Mouse (Mus musculus): ENCODE data around the gene Suz12. TPM values are rescaled to one million over a fixed set of nuclear protein-coding genes. Genes with fewer than 3 reads are reported as not detected.
"Not testable (repeated sequence)": the region's sequence is repeated elsewhere in the genome, so short reads cannot be mapped to it uniquely, and the experiment has no call there.

Suz12 gene
- polyA plus RNA-seq, 1 experiment from 2014 or later: 22.5 TPM

DNA sequence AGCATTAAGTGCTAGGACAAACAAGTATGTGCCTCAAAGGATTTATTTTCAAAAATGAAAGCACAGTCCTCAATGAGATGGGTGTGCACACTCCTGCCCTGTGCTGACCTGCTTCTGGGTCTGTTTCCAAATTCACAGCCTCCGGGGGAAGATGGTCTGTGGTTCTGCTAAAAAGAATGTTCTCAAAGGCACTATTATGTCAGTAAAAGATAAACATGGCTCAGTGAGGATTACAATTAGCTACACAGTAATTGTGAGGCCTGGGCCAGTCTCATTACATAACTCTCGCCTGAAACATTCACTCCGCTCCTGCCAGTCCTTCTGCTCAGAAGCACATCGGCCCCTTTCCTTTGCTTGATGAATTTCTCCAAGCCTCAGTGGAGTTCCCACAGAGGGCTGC, 69.3 kb downstream of the Suz12 start:
- Histone ChIP-seq H3K9me3 (replicated peaks) (no peaks in the 10 kb centered on the region), H3K4me3 (no peak overlapping the region), H3K4me1 (no peaks in the 10 kb centered on the region), H3K27ac (no peak overlapping the region), H3K27me3 (ENCODE audit: low read depth, poor library complexity, severe bottlenecking) (no peaks in the 10 kb centered on the region), H3K36me3 (peaks cover 63% of the 10 kb centered on the region)
- DNase-seq (ENCODE audit: low spot score): no peak
- 87% methylated on average over 4 of the region's 4 CpGs for WGBS

DNA sequence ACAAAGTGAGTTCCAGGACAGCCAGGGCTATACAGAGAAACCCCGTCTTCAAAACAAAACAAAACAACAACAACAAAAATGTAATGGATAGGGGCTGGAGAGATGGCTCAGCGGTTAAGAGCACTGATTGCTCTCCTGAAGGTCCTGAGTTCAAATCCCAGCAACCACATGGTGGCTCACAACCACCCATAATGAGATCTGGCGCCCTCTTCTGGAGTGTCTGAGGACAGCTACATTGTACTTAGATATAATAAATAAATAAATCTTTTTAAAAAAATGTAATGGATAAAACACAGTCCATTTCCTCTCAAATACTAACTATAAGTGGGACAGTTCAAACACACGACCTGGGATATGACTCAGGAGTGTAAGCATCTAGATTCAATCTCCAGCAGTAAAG, 73.5 kb downstream of the Suz12 start:
- not testable (repeated sequence) for H3K4me1 ChIP-seq; H3K4me3 ChIP-seq; H3K27me3 ChIP-seq (ENCODE audit: low read depth, poor library complexity, severe bottlenecking); H3K27ac ChIP-seq; DNase-seq (ENCODE audit: low spot score); H3K9me3 ChIP-seq (replicated peaks)
- WGBS: 89% methylated on average over 4 of the region's 4 CpGs
- H3K36me3 ChIP-seq: peaks cover 32% of the 10 kb centered on the region

DNA sequence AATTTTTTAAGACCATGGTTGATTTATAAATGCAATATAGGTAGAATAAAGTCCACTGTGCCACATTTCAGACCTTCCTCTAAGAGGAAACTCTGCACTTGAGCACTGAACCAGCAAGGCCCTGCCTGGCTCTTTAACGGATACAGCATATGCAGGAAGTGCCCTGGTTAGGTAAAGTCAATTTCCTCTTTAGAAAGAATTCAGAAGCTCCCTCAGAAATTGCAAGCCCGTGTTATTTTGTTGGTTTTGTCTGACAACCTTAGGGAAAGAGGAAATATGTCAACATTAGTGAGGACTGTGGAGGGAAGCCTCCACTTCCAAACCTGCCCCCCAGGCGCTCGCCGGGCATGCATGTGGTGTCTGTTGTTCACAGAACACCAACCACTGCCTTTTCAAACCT, 74.7 kb downstream of the Suz12 start:
- WGBS: 85% methylated on average over 5 of the region's 5 CpGs
- Histone ChIP-seq H3K27me3 (ENCODE audit: low read depth, poor library complexity, severe bottlenecking) (no peaks in the 10 kb centered on the region), H3K27ac (no peak overlapping the region), H3K4me3 (no peak overlapping the region), H3K4me1 (no peaks in the 10 kb centered on the region), H3K9me3 (replicated peaks) (no peaks in the 10 kb centered on the region), H3K36me3 (peaks cover 20% of the 10 kb centered on the region)
- no peak for DNase-seq (ENCODE audit: low spot score)

DNA sequence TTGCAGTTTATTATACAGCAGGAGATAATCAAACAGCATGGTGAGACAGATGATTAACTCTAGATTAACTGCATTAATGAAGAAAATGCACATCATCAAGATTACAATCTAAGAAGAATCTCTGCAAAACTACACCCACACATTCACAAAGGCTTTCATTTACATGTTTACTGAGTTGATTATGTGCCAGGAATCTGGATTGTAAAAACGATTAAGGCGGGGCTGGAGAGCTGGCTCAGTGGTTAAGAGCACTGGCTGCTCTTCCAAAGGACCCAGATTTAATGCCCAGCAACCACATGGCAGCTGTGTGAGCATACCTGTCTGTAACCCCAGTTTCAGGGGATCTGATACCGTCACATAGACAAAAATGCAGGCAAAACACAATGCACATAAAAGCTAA, 76.9 kb downstream of the Suz12 start:
- DNase-seq (ENCODE audit: low spot score): no peak
- WGBS: 91% methylated on average over 3 of the region's 3 CpGs
- no peaks in the 10 kb centered on the region for H3K9me3 ChIP-seq (replicated peaks)

DNA sequence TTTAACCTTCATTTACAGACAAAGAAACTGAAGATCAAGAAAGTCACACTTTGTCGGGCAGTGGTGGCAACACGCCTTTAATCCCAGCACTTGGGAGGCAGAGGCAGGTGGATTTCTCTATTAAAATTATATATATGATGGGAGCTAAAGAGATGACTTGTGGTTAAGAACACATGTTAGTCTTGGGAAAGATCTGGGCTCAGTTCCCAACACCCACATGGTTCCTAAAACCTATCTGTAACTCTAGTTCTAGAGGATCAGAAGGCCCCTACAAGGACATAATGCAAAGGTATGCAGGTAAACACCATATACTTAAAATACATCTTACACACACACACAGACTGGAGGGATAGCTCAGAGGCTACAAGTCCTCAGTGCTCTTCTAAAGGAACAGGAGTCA, 78.1 kb downstream of the Suz12 start:
- WGBS: 93% methylated on average over 2 of the region's 2 CpGs
- Histone ChIP-seq H3K9me3 (replicated peaks) (no peaks in the 10 kb centered on the region), H3K4me1 (no peaks in the 10 kb centered on the region), H3K27me3 (ENCODE audit: low read depth, poor library complexity, severe bottlenecking) (no peaks in the 10 kb centered on the region), H3K27ac (no peak overlapping the region), H3K36me3 (peaks cover 18% of the 10 kb centered on the region; the same call in 1 of the 2 replicates), H3K4me3 (no peak overlapping the region)
- no peak for DNase-seq (ENCODE audit: low spot score)

More for the DNA sequence above, 76.9 kb downstream of the Suz12 start:
- H3K4me1 ChIP-seq: no peaks in the 10 kb centered on the region
- H3K4me3 ChIP-seq: no peak overlapping the region
- peaks cover 18% of the 10 kb centered on the region; the same call in 1 of the 2 replicates for H3K36me3 ChIP-seq
- no peaks in the 10 kb centered on the region for H3K27me3 ChIP-seq (ENCODE audit: low read depth, poor library complexity, severe bottlenecking)
- no peak overlapping the region for H3K27ac ChIP-seq

DNA sequence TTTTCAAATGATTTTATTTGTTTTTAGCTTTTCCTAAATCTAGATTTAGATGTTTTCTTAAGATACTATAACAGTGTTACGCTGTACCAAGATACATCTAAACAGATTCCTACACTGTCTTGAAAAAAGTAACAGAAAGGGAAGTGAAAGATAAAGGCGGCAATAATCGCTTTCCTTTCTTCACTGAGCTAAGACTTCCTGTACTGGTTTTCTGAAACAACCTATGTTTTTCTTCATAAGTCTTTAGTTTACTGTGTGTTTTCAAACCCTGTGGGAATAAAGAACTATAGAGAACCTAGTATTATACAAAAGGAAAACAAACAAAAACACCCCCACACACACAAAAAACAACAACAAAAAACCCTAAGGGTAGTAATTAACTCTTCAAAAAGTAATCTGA, 79.5 kb downstream of the Suz12 start:
- Histone ChIP-seq H3K9me3 (replicated peaks) (no peaks in the 10 kb centered on the region), H3K27me3 (ENCODE audit: low read depth, poor library complexity, severe bottlenecking) (no peaks in the 10 kb centered on the region), H3K36me3 (peaks cover 23% of the 10 kb centered on the region; the same call in 1 of the 2 replicates), H3K4me3 (no peak overlapping the region), H3K4me1 (no peaks in the 10 kb centered on the region), H3K27ac (no peak overlapping the region)
- no peak for DNase-seq (ENCODE audit: low spot score)
- WGBS: 95% methylated on average over 3 of the region's 3 CpGs

DNA sequence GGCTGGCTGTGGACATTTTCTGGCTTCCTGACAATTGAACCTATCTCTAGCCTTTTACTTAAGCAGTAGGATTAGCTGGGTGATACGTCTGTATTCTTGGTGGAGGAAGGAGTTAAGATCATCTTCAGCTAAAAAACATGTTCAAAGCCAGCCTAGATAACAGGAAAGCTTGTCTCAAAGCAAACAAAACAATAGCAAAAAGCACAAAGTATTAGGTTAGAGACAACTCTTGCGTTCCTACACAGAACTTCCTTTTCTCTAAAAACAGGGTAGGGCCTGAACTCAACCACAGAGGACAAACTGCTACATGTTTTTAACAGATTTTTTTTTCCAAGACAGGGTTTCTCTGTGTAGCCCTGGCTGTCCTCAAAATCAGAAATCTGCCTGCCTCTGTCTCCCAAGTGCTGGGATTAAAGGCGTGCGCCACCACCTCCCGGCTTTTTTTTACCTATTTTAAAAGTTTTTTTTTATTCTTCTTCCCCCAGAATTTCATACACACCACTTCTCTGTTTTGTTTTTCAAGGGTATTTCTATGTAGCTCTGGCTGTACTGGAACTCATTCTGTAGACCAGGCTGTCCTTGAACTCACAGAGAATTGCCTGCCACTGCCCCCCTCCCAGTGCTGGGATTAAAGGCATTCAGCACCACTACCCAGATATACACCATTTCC, 82.8 kb downstream of the Suz12 start:
- DNase-seq (ENCODE audit: low spot score): no peak
- H3K4me3 ChIP-seq: no peak overlapping the region
- H3K36me3 ChIP-seq: peaks cover 28% of the 10 kb centered on the region
- no peaks in the 10 kb centered on the region for H3K9me3 ChIP-seq (replicated peaks)
- no peak overlapping the region for H3K27ac ChIP-seq
- H3K27me3 ChIP-seq (ENCODE audit: low read depth, poor library complexity, severe bottlenecking): no peaks in the 10 kb centered on the region
- peaks cover 10% of the 10 kb centered on the region for H3K4me1 ChIP-seq
- WGBS: 96% methylated on average over 5 of the region's 5 CpGs

DNA sequence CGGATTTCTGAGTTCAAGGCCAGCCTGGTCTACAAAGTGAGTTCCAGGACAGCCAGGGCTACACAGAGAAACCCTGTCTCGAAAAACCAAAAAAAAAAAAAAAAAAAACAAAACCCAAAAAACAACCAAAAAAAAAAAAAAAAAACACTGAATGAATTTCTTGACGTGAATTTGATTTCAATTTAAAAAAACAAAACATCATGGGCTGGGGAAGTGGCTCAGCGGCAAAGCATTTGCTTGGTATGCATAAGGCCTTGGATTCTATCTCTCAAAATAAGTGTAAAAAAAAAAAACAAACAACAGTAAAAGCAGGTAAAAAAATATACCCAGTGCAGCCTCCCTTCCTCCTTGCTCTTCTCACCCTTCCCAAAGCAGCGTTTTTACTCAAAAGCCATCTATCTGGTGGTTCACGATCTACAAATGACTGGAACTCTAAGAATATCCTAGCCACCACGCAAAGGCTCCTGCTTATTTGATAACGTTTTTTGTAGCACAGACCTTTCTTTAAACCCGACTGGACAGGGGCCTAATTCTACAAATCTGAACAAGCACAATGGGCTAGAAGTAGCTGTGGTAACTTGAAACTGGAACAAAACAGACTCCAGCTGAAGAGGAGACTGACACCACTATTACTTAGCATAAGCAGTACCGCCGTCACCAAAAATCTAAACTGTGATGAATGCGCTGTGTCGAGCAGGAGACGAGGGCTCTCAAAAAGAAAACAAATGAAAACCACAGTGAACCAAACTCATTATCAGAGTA, 85.1 kb downstream of the Suz12 start:
- WGBS: 86% methylated on average over 14 of the region's 14 CpGs
- Histone ChIP-seq H3K9me3 (replicated peaks) (no peaks in the 10 kb centered on the region), H3K4me3 (no peak overlapping the region), H3K4me1 (peaks cover 19% of the 10 kb centered on the region), H3K27ac (no peak overlapping the region), H3K36me3 (peaks cover 24% of the 10 kb centered on the region), H3K27me3 (ENCODE audit: low read depth, poor library complexity, severe bottlenecking) (no peaks in the 10 kb centered on the region)
- no peak for DNase-seq (ENCODE audit: low spot score)

DNA sequence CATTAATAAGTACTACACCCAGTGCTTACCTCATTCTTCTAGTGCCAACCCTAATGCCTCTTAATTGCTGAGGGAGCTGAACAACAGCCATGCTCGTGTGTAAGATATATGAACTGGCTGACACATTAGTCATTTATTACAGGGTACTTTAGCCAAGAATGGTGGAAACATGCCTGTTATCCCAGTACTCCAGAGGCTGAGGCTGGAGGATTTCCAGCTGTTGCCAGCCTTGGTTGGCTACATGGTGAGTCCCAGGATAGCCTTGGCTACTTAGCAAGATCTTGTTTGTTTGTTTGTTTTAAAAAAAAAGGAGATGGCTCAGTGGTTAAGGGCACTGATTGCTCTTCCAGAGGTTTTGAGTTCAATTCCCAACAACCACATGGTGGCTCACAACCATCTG, 85.9 kb downstream of the Suz12 start:
- H3K4me3 ChIP-seq: no peak overlapping the region
- no peak for DNase-seq (ENCODE audit: low spot score)
- no peak overlapping the region for H3K27ac ChIP-seq
- no peaks in the 10 kb centered on the region for H3K27me3 ChIP-seq (ENCODE audit: low read depth, poor library complexity, severe bottlenecking)
- H3K9me3 ChIP-seq (replicated peaks): no peaks in the 10 kb centered on the region
- peaks cover 19% of the 10 kb centered on the region for H3K36me3 ChIP-seq
- peaks cover 19% of the 10 kb centered on the region for H3K4me1 ChIP-seq
- 27% methylated on average over 1 of the region's 1 CpGs for WGBS

DNA sequence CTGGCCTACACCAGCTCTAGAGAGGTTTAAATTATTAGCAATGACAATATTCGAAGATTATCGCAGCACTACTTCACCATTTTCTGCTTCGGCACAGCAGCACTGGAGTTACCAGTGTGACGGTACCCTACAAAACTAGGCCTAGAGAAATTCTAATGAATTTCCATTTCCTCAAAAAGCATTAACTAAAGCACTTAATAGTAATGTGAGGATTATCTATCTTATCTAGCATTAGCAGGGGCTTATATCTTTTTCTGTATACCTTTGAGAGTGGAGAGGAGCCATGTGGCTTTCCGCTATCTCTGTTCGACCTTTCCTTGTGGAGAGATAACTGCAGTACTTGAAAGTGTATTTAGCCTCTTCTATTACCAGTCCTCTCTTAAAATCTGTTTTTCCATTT, 86.8 kb downstream of the Suz12 start:
- peak overlapping the region; percentile 95; the same call in 1 of the 2 replicates for H3K27ac ChIP-seq
- H3K9me3 ChIP-seq (replicated peaks): no peaks in the 10 kb centered on the region
- peak overlapping the region; percentile 81 for H3K4me3 ChIP-seq
- 72% methylated on average over 6 of the region's 6 CpGs for WGBS
- H3K4me1 ChIP-seq: peaks cover 19% of the 10 kb centered on the region
- H3K27me3 ChIP-seq (ENCODE audit: low read depth, poor library complexity, severe bottlenecking): no peaks in the 10 kb centered on the region
- peaks cover 13% of the 10 kb centered on the region; the same call in 1 of the 2 replicates for H3K36me3 ChIP-seq
- DNase-seq (ENCODE audit: low spot score): no peak

DNA sequence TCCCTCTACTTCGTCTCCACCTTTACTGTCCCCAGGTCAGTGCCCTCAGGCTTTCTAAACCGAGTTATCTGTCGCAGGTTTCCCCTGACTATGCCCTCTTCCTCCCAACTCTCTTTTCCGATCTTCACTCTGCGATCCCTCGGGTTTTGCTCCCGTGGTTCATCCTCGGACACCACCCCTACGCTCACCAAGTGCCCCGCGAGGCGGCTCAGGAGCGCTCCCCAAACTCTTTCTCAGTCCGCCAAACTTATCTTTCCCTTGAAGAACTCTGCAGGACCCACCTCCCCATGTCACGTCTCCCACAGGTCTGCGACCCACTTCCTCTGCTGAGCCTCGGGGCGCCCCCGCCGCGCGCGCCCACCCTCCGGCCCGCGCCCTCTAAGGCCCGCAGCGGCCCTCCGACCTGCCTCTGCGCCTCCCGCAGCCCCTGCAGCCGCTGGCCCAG, 87.5 kb downstream of the Suz12 start:
- Histone ChIP-seq H3K36me3 (peaks cover 13% of the 10 kb centered on the region; the same call in 1 of the 2 replicates), H3K4me3 (peak overlapping the region; percentile 81), H3K27ac (peak overlapping the region; percentile 95), H3K4me1 (peaks cover 19% of the 10 kb centered on the region), H3K9me3 (replicated peaks) (no peaks in the 10 kb centered on the region), H3K27me3 (ENCODE audit: low read depth, poor library complexity, severe bottlenecking) (no peaks in the 10 kb centered on the region)
- WGBS: under 1% methylated on average over 32 of the region's 32 CpGs
- DNase-seq (ENCODE audit: low spot score): no peak

DNA sequence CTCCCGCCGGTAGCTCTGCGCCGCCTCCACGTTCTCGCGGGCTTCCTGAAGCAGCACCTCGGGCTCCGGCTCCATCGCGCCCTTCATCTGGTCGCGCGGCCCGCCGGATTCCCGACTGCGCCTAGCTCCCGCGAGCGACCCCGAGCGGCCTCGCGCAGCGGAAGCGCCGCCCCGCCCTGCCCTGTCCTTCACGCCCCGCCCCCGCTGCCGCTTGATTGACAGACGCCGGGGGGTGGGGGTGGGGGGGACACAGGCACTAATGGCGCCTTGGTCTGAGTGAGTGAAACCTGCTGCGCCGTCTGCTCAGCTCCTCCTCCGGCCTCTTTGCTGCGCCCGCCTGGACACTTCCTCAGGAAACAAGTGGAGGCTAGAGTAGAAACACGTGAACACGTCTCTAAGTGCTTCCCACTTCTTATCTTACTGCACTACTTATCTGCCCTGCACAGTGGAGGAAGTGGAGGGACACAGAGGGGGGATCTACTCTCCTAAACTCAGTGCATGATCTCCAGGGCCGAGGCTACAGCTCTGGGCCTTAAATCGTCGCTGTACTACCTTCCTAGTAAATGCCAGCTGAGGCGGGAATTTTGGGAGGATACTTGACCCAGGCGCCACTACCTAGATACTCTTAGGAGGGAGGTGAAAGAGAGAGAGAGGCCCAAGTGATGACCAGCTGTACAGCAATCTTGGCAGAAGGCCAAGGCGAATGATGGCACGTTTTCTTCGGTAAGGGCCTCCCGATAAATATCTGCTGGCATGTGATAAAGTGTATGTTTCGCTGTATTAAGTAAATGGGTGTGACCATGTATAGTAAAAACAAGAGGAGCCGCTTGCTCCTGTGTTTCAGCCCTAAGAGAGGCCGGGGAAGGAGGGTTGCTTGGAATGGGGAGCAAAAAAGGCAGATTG, 88.2 kb downstream of the Suz12 start, which contains the start of gene Crlf3:
TSS of gene Crlf3 (minus strand) at position 166 of the 903 bp plus-strand sequence.
- Histone ChIP-seq H3K36me3 (peaks cover 13% of the 10 kb centered on the region; the same call in 1 of the 2 replicates), H3K4me3 (peak within 1 kb of the TSS; percentile 81), H3K27ac (peak within 1 kb of the TSS; percentile 95), H3K4me1 (peaks cover 19% of the 10 kb centered on the region), H3K9me3 (replicated peaks) (no peaks in the 10 kb centered on the region), H3K27me3 (ENCODE audit: low read depth, poor library complexity, severe bottlenecking) (no peaks in the 10 kb centered on the region)
- 10% methylated on average over 55 of the region's 55 CpGs for WGBS
- peak; percentile 98 for DNase-seq (ENCODE audit: low spot score)

Measured in limb, embryonic 10.5 days (tissue).